Mouse (Mus musculus) thymus, postnatal 4 days (tissue): ENCODE results near the gene Hjurp.
"Not testable (repeated sequence)": the region's sequence is repeated elsewhere in the genome, so short reads cannot be mapped to it uniquely, and the experiment has no call there.

Experiments used
- DNase-seq: peaks from one replicate; pipeline ENCODE4 v3.0.0; 2021

Gene Hjurp

GRCm38 (mm10) chr1:88235046-88235893 lies 42.2 kb downstream of the Hjurp start:
- DNase-seq, result no peak

- DNase-seq, result no peak
Measured at GRCm38 (mm10) chr1:88234646-88235045, 42.8 kb downstream of the Hjurp start.

GRCm38 (mm10) chr1:88234248-88234610 lies 43.2 kb downstream of the Hjurp start:
- DNase-seq, result no peak

- DNase-seq, result peak; percentile 13
Measured at GRCm38 (mm10) chr1:88233421-88234247, 43.8 kb downstream of the Hjurp start.

GRCm38 (mm10) chr1:88232664-88233380 lies 44.6 kb downstream of the Hjurp start:
- DNase-seq, result peak; percentile 12

- DNase-seq, result peak; percentile 9
Measured at GRCm38 (mm10) chr1:88231803-88232499, 45.5 kb downstream of the Hjurp start.

- no peak for DNase-seq
Measured at GRCm38 (mm10) chr1:88230981-88231802, 46.2 kb downstream of the Hjurp start.

- DNase-seq, result peak; percentile 12
Measured at GRCm38 (mm10) chr1:88230421-88230820, 47.0 kb downstream of the Hjurp start.

- peak; percentile 8 for DNase-seq
Measured at GRCm38 (mm10) chr1:88229986-88230385, 47.4 kb downstream of the Hjurp start.

- DNase-seq, result no peak
Measured at GRCm38 (mm10) chr1:88229566-88229965, 47.9 kb downstream of the Hjurp start.

GRCm38 (mm10) chr1:88228121-88228520 lies 49.3 kb downstream of the Hjurp start:
- DNase-seq, result peak; percentile 9

- DNase-seq, result no peak
Measured at GRCm38 (mm10) chr1:88227482-88227881, 50.0 kb downstream of the Hjurp start.

- no peak for DNase-seq
Measured at GRCm38 (mm10) chr1:88226670-88227379, 50.6 kb downstream of the Hjurp start, which contains the start of gene Mroh2a. Gene Mroh2a (plus strand): TSS chr1:88226986.

GRCm38 (mm10) chr1:88225741-88226140 lies 51.7 kb downstream of the Hjurp start:
- no peak for DNase-seq

- DNase-seq, result not testable (repeated sequence)
Measured at GRCm38 (mm10) chr1:88225301-88225700, 52.1 kb downstream of the Hjurp start.

GRCm38 (mm10) chr1:88224029-88224776 lies 53.2 kb downstream of the Hjurp start:
- DNase-seq, result no peak

GRCm38 (mm10) chr1:88223591-88223990 lies 53.8 kb downstream of the Hjurp start:
- DNase-seq, result peak; percentile 9

- DNase-seq, result not testable (repeated sequence)
Measured at GRCm38 (mm10) chr1:88223011-88223515, 54.4 kb downstream of the Hjurp start.

- no peak for DNase-seq
Measured at GRCm38 (mm10) chr1:88222216-88222615, 55.2 kb downstream of the Hjurp start.

GRCm38 (mm10) chr1:88220336-88220735 lies 57.1 kb downstream of the Hjurp start:
- DNase-seq, result no peak
